Mouse (Mus musculus) stomach, embryonic 14.5 days (tissue): ENCODE results near the gene Ccnd2. TPM values are rescaled to one million over a fixed set of nuclear protein-coding genes. Genes with fewer than 3 reads are reported as not detected.

Experiments
- ATAC-seq: fragments of 200-750 bp; cut with Nextera tagmentation; 2 replicates; pipeline ENCODE4 v1.8.0; 2017; ENCODE audit warnings: low read depth, moderate TSS enrichment; ENCODE audit not compliant: insufficient number of reproducible peaks, insufficient read depth, low FRiP score
- H3K27ac ChIP-seq: fragments of 300-500 bp; sonication (generic); 2 replicates; pipeline ENCODE4 v1.5.1; 2014; ENCODE audit warnings: mild to moderate bottlenecking, low read length, moderate library complexity, mixed read lengths
- H3K27me3 ChIP-seq: fragments of 300-500 bp; sonication (generic); 2 replicates; pipeline ENCODE4 v1.6.1; 2014; ENCODE audit warnings: low read length, control low read depth, mixed read lengths; ENCODE audit not compliant: control insufficient read depth, insufficient read depth
- H3K36me3 ChIP-seq: fragments of 300-500 bp; sonication (generic); 2 replicates; pipeline ENCODE4 v1.6.1; 2014; ENCODE audit warnings: mild to moderate bottlenecking, control low read depth, low read length, moderate library complexity, mixed read lengths; ENCODE audit not compliant: control insufficient read depth, insufficient read depth
- H3K4me1 ChIP-seq: fragments of 300-500 bp; sonication (generic); 2 replicates; pipeline ENCODE4 v1.6.1; 2014; ENCODE audit warnings: low read length, control low read depth, mixed read lengths; ENCODE audit not compliant: control insufficient read depth, insufficient read depth
- H3K4me2 ChIP-seq: fragments of 300-500 bp; sonication (generic); replicated peaks from 2 replicates; pipeline ENCODE4 v1.6.1; 2014; ENCODE audit warnings: low read depth, low read length, control low read depth
- H3K4me3 ChIP-seq: fragments of 300-500 bp; sonication (generic); 2 replicates; pipeline ENCODE4 v1.5.1; 2014; ENCODE audit warnings: low read depth, low read length, control low read depth
- H3K9ac ChIP-seq: fragments of 300-500 bp; sonication (generic); replicated peaks from 2 replicates; pipeline ENCODE4 v1.6.1; 2014; ENCODE audit warnings: low read depth, mild to moderate bottlenecking, control low read depth, low read length, moderate library complexity, mixed read lengths
- H3K9me3 ChIP-seq: fragments of 300-500 bp; sonication (generic); 2 replicates; pipeline ENCODE4 v1.6.1; 2016; ENCODE audit warnings: low read depth, low read length, control low read depth; ENCODE audit not compliant: control insufficient read depth
- WGBS: fragments of 180-500 bp; shearing (Covaris S2); extraction: QIAGEN DNeasy Blood & Tissue Kit; methylation state at CpG from one replicate; pipeline ENCODE4 v1.1.7; 2014; 5-methylcytosine and 5-hydroxymethylcytosine counted together
- polyA plus RNA-seq: library from polyadenylated mRNA; unstranded; fragments of >200 nt; fragmentation: Nextera tagmentation; extraction: Ambion mirVana; gene quantifications from 2 replicates; pipeline ENCODE4 v1.2.1, GENCODE M21; 2014

Gene Ccnd2
- polyA plus RNA-seq, 1 experiment from 2014 or later: 1,268 TPM

- Histone ChIP-seq H3K4me1 (peaks cover 39% of the 10 kb centered on the region), H3K4me3 (peak overlapping the region; percentile 89), H3K27ac (peak overlapping the region; percentile 95), H3K36me3 (peaks cover 13% of the 10 kb centered on the region), H3K27me3 (no peaks in the 10 kb centered on the region), H3K9me3 (no peaks in the 10 kb centered on the region), H3K4me2 (peak overlapping the region; percentile 88), H3K9ac (peak overlapping the region; percentile 89)
- WGBS: under 1% methylated on average over 33 of the region's 34 CpGs
- peak; percentile 54 for ATAC-seq
Measured at GRCm38 (mm10) chr6:127150663-127151564, 1.1 kb downstream of the Ccnd2 start.

GRCm38 (mm10) chr6:127149944-127150662, 1.9 kb downstream of the Ccnd2 start:
- no peak for ATAC-seq
- Histone ChIP-seq H3K9me3 (no peaks in the 10 kb centered on the region), H3K27ac (peak overlapping the region; percentile 90), H3K9ac (peak overlapping the region; percentile 89), H3K4me2 (peak overlapping the region; percentile 88), H3K27me3 (no peaks in the 10 kb centered on the region), H3K4me1 (peaks cover 39% of the 10 kb centered on the region), H3K4me3 (peak overlapping the region; percentile 89), H3K36me3 (peaks cover 20% of the 10 kb centered on the region)
- under 1% methylated on average over 38 of the region's 38 CpGs for WGBS

GRCm38 (mm10) chr6:127149303-127149943, 2.6 kb downstream of the Ccnd2 start:
- H3K9ac ChIP-seq: peak overlapping the region; percentile 89
- peak overlapping the region; percentile 88 for H3K4me2 ChIP-seq
- under 1% methylated on average over 30 of the region's 30 CpGs for WGBS
- no peak for ATAC-seq
- H3K27me3 ChIP-seq: no peaks in the 10 kb centered on the region
- no peaks in the 10 kb centered on the region for H3K9me3 ChIP-seq
- peak overlapping the region; percentile 90 for H3K27ac ChIP-seq
- H3K4me3 ChIP-seq: peak overlapping the region; percentile 89
- H3K36me3 ChIP-seq: peaks cover 24% of the 10 kb centered on the region
- H3K4me1 ChIP-seq: peaks cover 42% of the 10 kb centered on the region

- Histone ChIP-seq H3K9ac (peak overlapping the region; percentile 89), H3K36me3 (peaks cover 29% of the 10 kb centered on the region), H3K4me1 (peaks cover 48% of the 10 kb centered on the region), H3K4me2 (peak overlapping the region; percentile 88), H3K9me3 (no peaks in the 10 kb centered on the region), H3K4me3 (peak overlapping the region; percentile 89), H3K27ac (peak overlapping the region; percentile 90), H3K27me3 (no peaks in the 10 kb centered on the region)
- WGBS: 5% methylated on average over 20 of the region's 20 CpGs
- no peak for ATAC-seq
Measured at GRCm38 (mm10) chr6:127148526-127149302, 3.3 kb downstream of the Ccnd2 start.

GRCm38 (mm10) chr6:127147665-127148064, 4.3 kb downstream of the Ccnd2 start:
- peak overlapping the region; percentile 28; the same call in 1 of the 2 replicates for H3K27ac ChIP-seq
- no peak overlapping the region for H3K9ac ChIP-seq
- peak overlapping the region; percentile 88 for H3K4me2 ChIP-seq
- no peaks in the 10 kb centered on the region for H3K9me3 ChIP-seq
- ATAC-seq: no peak
- 0% methylated on average over 4 of the region's 4 CpGs for WGBS
- H3K27me3 ChIP-seq: no peaks in the 10 kb centered on the region
- H3K36me3 ChIP-seq: peaks cover 34% of the 10 kb centered on the region
- H3K4me3 ChIP-seq: peak overlapping the region; percentile 89
- H3K4me1 ChIP-seq: peaks cover 46% of the 10 kb centered on the region

GRCm38 (mm10) chr6:127146322-127146947, 5.6 kb downstream of the Ccnd2 start:
- H3K27ac ChIP-seq: no peak overlapping the region
- H3K9ac ChIP-seq: no peak overlapping the region
- peaks cover 38% of the 10 kb centered on the region for H3K36me3 ChIP-seq

GRCm38 (mm10) chr6:127145464-127146190, 6.4 kb downstream of the Ccnd2 start:
- no peak for ATAC-seq
- Histone ChIP-seq H3K27me3 (no peaks in the 10 kb centered on the region), H3K9me3 (no peaks in the 10 kb centered on the region), H3K4me1 (peaks cover 39% of the 10 kb centered on the region), H3K27ac (no peak overlapping the region), H3K36me3 (peaks cover 45% of the 10 kb centered on the region), H3K4me3 (no peak overlapping the region), H3K9ac (no peak overlapping the region), H3K4me2 (no peak overlapping the region)
- WGBS: 43% methylated on average over 20 of the region's 20 CpGs

More at GRCm38 (mm10) chr6:127146322-127146947, 5.6 kb downstream of the Ccnd2 start:
- whole genome bisulfite sequencing: 75% methylated on average over 3 of the region's 3 CpGs
- Histone ChIP-seq H3K27me3 (no peaks in the 10 kb centered on the region), H3K4me3 (no peak overlapping the region), H3K9me3 (no peaks in the 10 kb centered on the region), H3K4me1 (peaks cover 42% of the 10 kb centered on the region), H3K4me2 (no peak overlapping the region)
- ATAC-seq: no peak
